Mouse (Mus musculus) neural tube, embryonic 11.5 days (tissue): ENCODE measurements around the gene Gm4871. TPM values are rescaled to one million over a fixed set of nuclear protein-coding genes. Genes with fewer than 3 reads are reported as not detected.
A peak's percentile ranks its signal among the peaks of the same experiment; 100 is the strongest.
"Not testable (repeated sequence)": the region's sequence is repeated elsewhere in the genome, so short reads cannot be mapped to it uniquely, and the experiment has no call there.

Experiments
- ATAC-seq: fragments of 200-750 bp; cut with Nextera tagmentation; 2 replicates; pipeline ENCODE4 v1.8.0; 2017; ENCODE audit warnings: moderate number of reproducible peaks, mild to moderate bottlenecking, moderate TSS enrichment, moderate library complexity; ENCODE audit not compliant: insufficient read depth, low FRiP score, low TSS enrichment
- DNase-seq: peaks from one replicate; pipeline ENCODE4 v3.0.0-alpha.2; 2015; ENCODE audit warnings: low spot score
- H3K27ac ChIP-seq: fragments of 300-500 bp; sonication (generic); 2 replicates; pipeline ENCODE4 v1.5.1; 2014; ENCODE audit warnings: low read depth, mild to moderate bottlenecking, low read length
- H3K27me3 ChIP-seq: fragments of 300-500 bp; sonication (generic); 2 replicates; pipeline ENCODE4 v1.6.1; 2014; ENCODE audit warnings: mild to moderate bottlenecking, low read length, mixed read lengths; ENCODE audit not compliant: control insufficient read depth, insufficient read depth
- H3K36me3 ChIP-seq: fragments of 300-500 bp; sonication (generic); 2 replicates; pipeline ENCODE4 v1.6.1; 2014; ENCODE audit warnings: mild to moderate bottlenecking, low read length, moderate library complexity, mixed read lengths; ENCODE audit not compliant: control insufficient read depth, insufficient read depth
- H3K4me1 ChIP-seq: fragments of 300-500 bp; sonication (generic); 2 replicates; pipeline ENCODE4 v1.6.1; 2014; ENCODE audit warnings: low read length, mixed read lengths; ENCODE audit not compliant: control insufficient read depth, insufficient read depth
- H3K4me2 ChIP-seq: fragments of 300-500 bp; sonication (generic); 2 replicates; pipeline ENCODE4 v1.6.1; 2014; ENCODE audit warnings: low read depth, mild to moderate bottlenecking, moderate library complexity
- H3K4me3 ChIP-seq: fragments of 300-500 bp; sonication (generic); 2 replicates; pipeline ENCODE4 v1.5.1; 2014; ENCODE audit warnings: low read depth, low read length
- H3K9ac ChIP-seq: fragments of 300-500 bp; sonication (generic); 2 replicates; pipeline ENCODE4 v1.6.1; 2014; ENCODE audit warnings: mild to moderate bottlenecking, low read length
- H3K9me3 ChIP-seq: fragments of 300-500 bp; sonication (generic); 2 replicates; pipeline ENCODE4 v1.6.1; 2016; ENCODE audit warnings: low read length; ENCODE audit not compliant: control insufficient read depth
- WGBS: fragments of 180-500 bp; shearing (Covaris S2); extraction: QIAGEN DNeasy Blood & Tissue Kit; methylation state at CpG from one replicate; pipeline ENCODE4 v1.1.7; 2014; 5-methylcytosine and 5-hydroxymethylcytosine counted together
- polyA plus RNA-seq: library from polyadenylated mRNA; unstranded; fragments of >200 nt; fragmentation: Nextera tagmentation; extraction: Ambion mirVana; gene quantifications from 2 replicates; pipeline ENCODE4 v1.2.1, GENCODE M21; 2014

Gm4871 gene
- polyA plus RNA-seq: not detected in 2 replicates

DNA sequence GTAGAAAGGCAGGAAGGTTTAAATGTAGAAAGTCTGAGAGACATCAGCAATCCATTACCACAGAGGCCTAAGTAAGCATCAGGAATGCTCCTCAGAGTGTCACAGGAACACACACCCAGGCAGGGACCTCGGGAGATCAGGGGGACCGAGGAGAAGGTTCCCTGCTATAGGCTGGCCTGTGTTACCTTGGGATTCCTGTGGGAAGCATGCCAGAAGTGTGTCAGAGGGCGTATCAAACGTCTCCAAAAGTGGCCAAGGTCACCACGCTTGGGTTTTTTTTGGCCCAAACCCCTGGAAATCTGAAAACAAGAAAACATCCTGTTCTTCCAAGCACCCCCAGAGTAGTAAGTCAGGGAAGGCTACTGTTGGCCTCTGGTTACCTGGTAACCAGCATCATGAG, at the start of gene Gm4871:
Gm4871 (minus strand) TSS at position 364 of the 400 bp plus-strand sequence.
- ATAC-seq, DNase-seq, H3K4me2 ChIP-seq, H3K36me3 ChIP-seq, H3K9ac ChIP-seq, H3K27ac ChIP-seq, H3K9me3 ChIP-seq, H3K4me3 ChIP-seq, H3K4me1 ChIP-seq, H3K27me3 ChIP-seq: not testable (repeated sequence)
- WGBS: 86% methylated on average over 5 of the region's 5 CpGs

DNA sequence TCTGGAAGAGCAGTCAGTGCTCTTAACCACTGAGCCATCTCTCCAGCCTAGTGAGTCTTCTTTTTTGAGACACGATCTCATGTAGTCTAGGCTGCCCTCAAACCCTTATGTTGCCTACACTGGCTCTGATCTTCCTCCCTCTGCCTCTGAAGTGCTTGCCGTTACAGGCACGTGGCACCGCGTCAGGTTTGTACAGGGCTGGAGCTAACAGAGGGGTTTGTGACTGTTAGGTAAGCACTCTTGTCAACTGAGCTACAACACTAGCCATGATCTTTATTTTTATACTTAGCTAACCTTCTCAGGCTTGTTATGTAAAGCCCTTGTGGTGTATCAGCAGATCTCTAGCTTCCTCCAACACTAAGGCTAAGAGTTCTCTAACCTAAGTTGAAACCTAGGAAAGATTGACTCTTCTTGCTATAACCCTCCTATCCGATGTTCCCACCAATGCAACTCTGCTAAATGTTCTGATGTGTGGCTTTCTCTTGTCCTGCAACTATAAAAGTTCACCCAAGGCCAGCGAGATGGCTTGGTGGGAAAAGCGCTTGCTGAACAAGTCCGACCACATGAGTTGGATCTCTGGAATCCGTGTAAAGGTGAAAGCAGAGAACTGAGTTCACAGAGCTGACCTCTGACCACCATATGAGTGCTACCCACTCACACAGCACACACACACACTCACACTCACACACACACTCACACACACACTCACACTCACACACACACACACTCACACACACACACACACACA, 49.5 kb upstream of the Gm4871 start:
- H3K36me3 ChIP-seq: no peaks in the 10 kb centered on the region; the same call in 1 of the 2 replicates
- DNase-seq: no peak
- whole genome bisulfite sequencing: 94% methylated on average over 10 of the region's 10 CpGs
- no peak overlapping the region for H3K27ac ChIP-seq
- H3K4me3 ChIP-seq: no peak overlapping the region
- no peaks in the 10 kb centered on the region for H3K27me3 ChIP-seq
- H3K9ac ChIP-seq: no peak overlapping the region
- H3K9me3 ChIP-seq: no peaks in the 10 kb centered on the region
- peaks cover 9% of the 10 kb centered on the region for H3K4me1 ChIP-seq
- no peak overlapping the region for H3K4me2 ChIP-seq
- no peak for ATAC-seq

- no peak overlapping the region for H3K4me2 ChIP-seq
- WGBS: 64% methylated on average over 2 of the region's 3 CpGs
Observed at GRCm38 (mm10) chr5:145075081-145075480, 42.5 kb upstream of the Gm4871 start.

GRCm38 (mm10) chr5:145071342-145071741, 38.8 kb upstream of the Gm4871 start:
- no peak overlapping the region for H3K27ac ChIP-seq
- no peaks in the 10 kb centered on the region for H3K36me3 ChIP-seq
- no peaks in the 10 kb centered on the region for H3K4me1 ChIP-seq
- no peak for DNase-seq
- WGBS: 57% methylated on average over 6 of the region's 6 CpGs
- no peak overlapping the region for H3K9ac ChIP-seq
- H3K9me3 ChIP-seq: no peaks in the 10 kb centered on the region
- H3K4me2 ChIP-seq: no peak overlapping the region
- H3K27me3 ChIP-seq: no peaks in the 10 kb centered on the region
- no peak overlapping the region for H3K4me3 ChIP-seq
- no peak for ATAC-seq

More at GRCm38 (mm10) chr5:145075081-145075480, 42.5 kb upstream of the Gm4871 start:
- ATAC-seq: no peak
- Histone ChIP-seq H3K36me3 (no peaks in the 10 kb centered on the region), H3K27ac (no peak overlapping the region), H3K4me3 (no peak overlapping the region), H3K27me3 (no peaks in the 10 kb centered on the region), H3K9ac (no peak overlapping the region), H3K4me1 (no peaks in the 10 kb centered on the region), H3K9me3 (no peaks in the 10 kb centered on the region)
- DNase-seq: no peak

- H3K9ac ChIP-seq: no peak overlapping the region
- ATAC-seq (no peak), DNase-seq (peak; percentile 80)
- no peaks in the 10 kb centered on the region for H3K27me3 ChIP-seq
- under 1% methylated on average over 5 of the region's 5 CpGs for WGBS
- no peak overlapping the region for H3K4me3 ChIP-seq
- no peaks in the 10 kb centered on the region for H3K4me1 ChIP-seq
- H3K9me3 ChIP-seq: no peaks in the 10 kb centered on the region
- H3K4me2 ChIP-seq: no peak overlapping the region
- no peak overlapping the region for H3K27ac ChIP-seq
- no peaks in the 10 kb centered on the region for H3K36me3 ChIP-seq
Observed at GRCm38 (mm10) chr5:145069707-145070106, 37.2 kb upstream of the Gm4871 start.

DNA sequence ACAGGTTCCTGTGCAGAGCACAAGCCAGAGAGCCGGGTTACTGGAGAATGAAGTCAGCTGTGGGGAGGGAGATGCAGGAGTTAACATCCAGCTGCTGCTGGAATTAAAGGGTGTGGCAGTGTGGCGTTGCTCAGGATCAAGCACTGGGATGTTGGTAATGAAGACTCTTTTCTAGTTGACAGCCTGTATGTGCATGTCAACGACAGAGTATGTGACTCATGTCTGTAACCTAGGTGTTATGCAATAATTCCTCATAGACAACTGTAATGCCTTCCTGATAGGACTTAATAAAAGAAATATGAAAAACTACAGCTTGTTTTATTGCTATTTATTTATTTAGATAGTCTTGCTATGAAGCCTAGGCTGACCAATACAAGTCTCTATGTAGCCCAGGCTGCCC, 36.3 kb upstream of the Gm4871 start:
- no peaks in the 10 kb centered on the region for H3K9me3 ChIP-seq
- ATAC-seq (no peak), DNase-seq (no peak)
- no peak overlapping the region for H3K27ac ChIP-seq
- 72% methylated on average over 3 of the region's 3 CpGs for WGBS
- no peak overlapping the region for H3K4me3 ChIP-seq
- H3K36me3 ChIP-seq: no peaks in the 10 kb centered on the region
- no peak overlapping the region for H3K9ac ChIP-seq
- H3K4me1 ChIP-seq: no peaks in the 10 kb centered on the region
- no peaks in the 10 kb centered on the region for H3K27me3 ChIP-seq
- H3K4me2 ChIP-seq: no peak overlapping the region

- 82% methylated on average over 1 of the region's 1 CpGs for WGBS
- no peak for ATAC-seq
- Histone ChIP-seq H3K36me3 (no peaks in the 10 kb centered on the region), H3K9me3 (no peaks in the 10 kb centered on the region), H3K4me3 (no peak overlapping the region), H3K9ac (no peak overlapping the region), H3K27ac (no peak overlapping the region), H3K27me3 (no peaks in the 10 kb centered on the region), H3K4me1 (no peaks in the 10 kb centered on the region), H3K4me2 (no peak overlapping the region)
- no peak for DNase-seq
Observed at GRCm38 (mm10) chr5:145064765-145065340, 32.3 kb upstream of the Gm4871 start.

DNA sequence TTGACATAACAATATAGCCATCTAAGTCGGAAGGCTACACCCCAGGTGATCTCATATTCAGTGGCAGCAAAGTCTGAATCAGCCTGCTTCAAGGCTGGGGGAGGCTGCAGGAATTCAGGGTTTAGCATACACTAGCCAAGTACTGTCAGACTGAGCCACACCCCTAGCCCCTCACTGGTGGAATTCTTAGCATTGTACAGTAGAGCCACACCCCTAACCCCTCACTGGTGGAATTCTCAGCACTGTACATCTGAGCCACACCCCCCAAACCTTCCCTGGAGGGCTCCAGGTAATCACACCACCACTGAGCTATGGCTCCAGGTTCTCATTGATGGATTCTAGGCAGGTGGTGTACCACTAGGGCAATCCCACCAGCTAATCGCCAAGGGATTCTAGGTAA, 27.0 kb upstream of the Gm4871 start:
- no peak overlapping the region for H3K9ac ChIP-seq
- no peak for DNase-seq
- H3K9me3 ChIP-seq: no peaks in the 10 kb centered on the region
- H3K27ac ChIP-seq: no peak overlapping the region
- H3K4me1 ChIP-seq: no peaks in the 10 kb centered on the region
- no peaks in the 10 kb centered on the region for H3K27me3 ChIP-seq
- H3K4me2 ChIP-seq: no peak overlapping the region
- H3K36me3 ChIP-seq: no peaks in the 10 kb centered on the region
- 73% methylated on average over 2 of the region's 2 CpGs for WGBS
- H3K4me3 ChIP-seq: no peak overlapping the region
- ATAC-seq: no peak

- Histone ChIP-seq H3K4me3 (no peak overlapping the region), H3K27me3 (no peaks in the 10 kb centered on the region), H3K27ac (no peak overlapping the region), H3K9me3 (no peaks in the 10 kb centered on the region), H3K4me2 (no peak overlapping the region), H3K9ac (no peak overlapping the region), H3K36me3 (no peaks in the 10 kb centered on the region), H3K4me1 (no peaks in the 10 kb centered on the region)
- no peak for ATAC-seq
- DNase-seq: no peak
- 87% methylated on average over 7 of the region's 7 CpGs for WGBS
Observed at GRCm38 (mm10) chr5:145058722-145059121, 26.2 kb upstream of the Gm4871 start.
